Mouse (Mus musculus) ES-E14 (cell line): Measurements from ENCODE around the gene Fam92b. TPM values are rescaled to one million over a fixed set of nuclear protein-coding genes. Genes with fewer than 3 reads are reported as not detected.

Experiments
- DNase-seq: peaks from one replicate; pipeline ENCODE4 v3.0.0-alpha.2; 2013; ENCODE audit warnings: low read depth, low spot score
- H3K27ac ChIP-seq: 2 replicates; pipeline ENCODE4 v1.5.1; 2012; ENCODE audit warnings: low read depth, mild to moderate bottlenecking, low read length, moderate library complexity, mixed read lengths; ENCODE audit not compliant: poor library complexity, insufficient read depth, severe bottlenecking
- H3K36me3 ChIP-seq: 2 replicates; pipeline ENCODE4 v1.6.1; 2012; ENCODE audit warnings: mild to moderate bottlenecking, low read length, moderate library complexity, mixed read lengths; ENCODE audit not compliant: control insufficient read depth, poor library complexity, insufficient read depth, severe bottlenecking
- H3K4me1 ChIP-seq, 2 experiments: fragments of 150-350 bp in 1 of 2; sonication (generic) in 1 of 2; 2 replicates each; pipeline ENCODE4 v1.6.1; 2012; ENCODE audit warnings: low read length in 2 of 2, mild to moderate bottlenecking in 1 of 2, mixed read lengths in 1 of 2; ENCODE audit not compliant: control insufficient read depth in 2 of 2, insufficient read depth in 2 of 2, poor library complexity in 1 of 2
- H3K4me3 ChIP-seq, 2 experiments: fragments of 150-350 bp in 1 of 2; sonication (generic) in 1 of 2; 2 replicates each; pipeline ENCODE4 v1.5.1; 2012; ENCODE audit warnings: low read length in 2 of 2, low read depth in 1 of 2, mild to moderate bottlenecking in 1 of 2, mixed read lengths in 1 of 2; ENCODE audit not compliant: insufficient read depth in 1 of 2, poor library complexity in 1 of 2, severe bottlenecking in 1 of 2
- H3K9ac ChIP-seq: 2 replicates; pipeline ENCODE4 v1.6.1; 2012; ENCODE audit warnings: low read depth, mild to moderate bottlenecking, low read length, mixed read lengths; ENCODE audit not compliant: poor library complexity, insufficient read depth, severe bottlenecking
- H3K9me3 ChIP-seq: fragments of 150-350 bp; sonication (generic); 2 replicates; pipeline ENCODE4 v1.6.1; 2012; ENCODE audit warnings: low read depth, mild to moderate bottlenecking, low read length; ENCODE audit not compliant: control insufficient read depth, insufficient read depth
- CHD2 ChIP-seq: IDR thresholded peaks from 2 replicates; pipeline ENCODE4 v1.6.1; 2014; ENCODE audit warnings: mild to moderate bottlenecking, low read depth, low read length, inconsistent platforms
- HCFC1 ChIP-seq: IDR thresholded peaks from 2 replicates; pipeline ENCODE4 v1.6.1; 2012; ENCODE audit warnings: low read length, inconsistent platforms, borderline replicate concordance; ENCODE audit not compliant: insufficient read depth
- MAFK ChIP-seq: IDR thresholded peaks from 2 replicates; pipeline ENCODE4 v1.6.1; 2014; ENCODE audit warnings: mild to moderate bottlenecking, low read depth, low read length, inconsistent platforms; ENCODE audit not compliant: insufficient read depth
- ZC3H11A ChIP-seq: IDR thresholded peaks from 2 replicates; pipeline ENCODE4 v1.6.1; 2012; ENCODE audit warnings: low read depth, mild to moderate bottlenecking, inconsistent platforms, low read length, borderline replicate concordance
- ZNF384 ChIP-seq: IDR thresholded peaks from 2 replicates; pipeline ENCODE4 v1.6.1; 2012; ENCODE audit warnings: low read depth, low read length, inconsistent platforms
- in situ Hi-C, 2 experiments: fragments of 600-800 bp; cut with MboI; formaldehyde crosslinking; loops; one replicate each; pipeline ENCODE4 v1.15.1; 2025; ENCODE audit warnings: low sequenced_read_pairs in 2 of 2, inconsistent platforms in 1 of 2; ENCODE audit not compliant: unreplicated experiment in 2 of 2
- total RNA-seq: library from RNA; depleted of rRNA; stranded (reverse); fragments of 300-350 nt; gene quantifications from 2 replicates; pipeline ENCODE4 v1.2.3, GENCODE M21; 2012

The Fam92b gene
- total RNA-seq, 1 experiment, result not detected

GRCm38 (mm10) chr8:120150028-120150427 is 27.2 kb downstream of the Fam92b start:
- no peak for TF ChIP-seq CHD2
- no peak for TF ChIP-seq ZC3H11A
- no peak for TF ChIP-seq ZNF384
- no peak for TF ChIP-seq MAFK
- no peak for TF ChIP-seq HCFC1
- Histone ChIP-seq H3K4me1 (peaks cover 0 to 12% of the 10 kb centered on the region in 2 experiments; a peak in 1 of 4 replicates), H3K4me3 (no peak overlapping the region), H3K36me3 (no peaks in the 10 kb centered on the region), H3K9ac (no peak overlapping the region), H3K27ac (no peak overlapping the region), H3K9me3 (no peaks in the 10 kb centered on the region)
- DNase-seq, result no peak
- in situ Hi-C loops, result no loop called here

- in situ Hi-C loops, result no loop called here
- H3K9ac ChIP-seq, result no peak overlapping the region
Measured at GRCm38 (mm10) chr8:120146051-120146450, 31.2 kb downstream of the Fam92b start.

GRCm38 (mm10) chr8:120144652-120145301 is 32.5 kb downstream of the Fam92b start:
- peaks cover 0 to 3% of the 10 kb centered on the region in 2 experiments; a peak in 1 of 4 replicates for H3K4me1 ChIP-seq
- DNase-seq, result no peak
- TF ChIP-seq ZNF384 (no peak), MAFK (no peak), CHD2 (no peak), HCFC1 (no peak), ZC3H11A (no peak)
- in situ Hi-C loops, result no loop called here
- H3K36me3 ChIP-seq, result no peaks in the 10 kb centered on the region
- no peak overlapping the region for H3K9ac ChIP-seq
- no peak overlapping the region for H3K4me3 ChIP-seq
- H3K27ac ChIP-seq, result no peak overlapping the region
- H3K9me3 ChIP-seq, result no peaks in the 10 kb centered on the region

More at GRCm38 (mm10) chr8:120146051-120146450, 31.2 kb downstream of the Fam92b start:
- Histone ChIP-seq H3K27ac (no peak overlapping the region), H3K36me3 (no peaks in the 10 kb centered on the region), H3K4me3 (no peak overlapping the region), H3K4me1 (peaks cover 0 to 3% of the 10 kb centered on the region in 2 experiments; a peak in 1 of 4 replicates), H3K9me3 (no peaks in the 10 kb centered on the region)
- TF ChIP-seq MAFK (no peak), HCFC1 (no peak), CHD2 (no peak)
- no peak for DNase-seq

GRCm38 (mm10) chr8:120143911-120144651 is 33.2 kb downstream of the Fam92b start:
- no peak overlapping the region for H3K27ac ChIP-seq
- H3K9ac ChIP-seq, result no peak overlapping the region
- no peak overlapping the region for H3K4me3 ChIP-seq

More at GRCm38 (mm10) chr8:120143911-120144651, 33.2 kb downstream of the Fam92b start:
- Histone ChIP-seq H3K9me3 (no peaks in the 10 kb centered on the region), H3K4me1 (peaks cover 0 to 3% of the 10 kb centered on the region in 2 experiments; a peak in 1 of 4 replicates), H3K36me3 (no peaks in the 10 kb centered on the region)
- TF ChIP-seq CHD2, result no peak
- TF ChIP-seq ZC3H11A, result no peak
- TF ChIP-seq MAFK, result no peak
- TF ChIP-seq ZNF384, result no peak
- TF ChIP-seq HCFC1, result no peak
- DNase-seq, result no peak
- in situ Hi-C loops, result no loop called here
